ENCODE assay signal across 12 mouse cellular contexts in genomic region chr9:114921352-114922081, GRCm38 (mm10). TPM values are rescaled to one million over a fixed set of nuclear protein-coding genes. Genes with fewer than 3 reads are reported as not detected.
DNase-seq lines count a peak whose midpoint lies in the region; ATAC-seq and TF ChIP-seq lines count a peak whose summit lies in the region.
"Had no signal": no experiment of that assay in that cellular context is flagged by ENCODE, and none has a peak within 500 bp of the region (broad histone marks: within the 10 kb centered on the region; RNA-seq: fewer than 3 reads in every experiment).

No protein-coding gene starts in this region.

- H3K9me3 ChIP-seq in embryonic facial prominence, embryonic 13.5 days: no peaks in the 10 kb centered on the region
- H3K9me3 ChIP-seq in embryonic facial prominence, embryonic 10.5 days: no peaks in the 10 kb centered on the region
- H3K9me3 ChIP-seq: embryonic facial prominence, embryonic 12.5 days; liver, embryonic 15.5 days; neural tube, embryonic 12.5 days had no signal

- peaks cover 9% of the 10 kb centered on the region for H3K36me3 ChIP-seq in embryonic facial prominence, embryonic 13.5 days
- H3K36me3 ChIP-seq in embryonic facial prominence, embryonic 10.5 days (replicated peaks): peaks cover 24% of the 10 kb centered on the region
- H3K36me3 ChIP-seq: embryonic facial prominence, embryonic 12.5 days; liver, embryonic 15.5 days had no signal

- no peak for DNase-seq in embryonic facial prominence, embryonic 10.5 days (ENCODE audit: low spot score)
- no peak for DNase-seq in lung, adult 2 months
- no peak for DNase-seq in lung, postnatal 25 days (ENCODE audit: low spot score)
- peak; percentile 23 to 57 for DNase-seq in gastrocnemius, adult 8-10 months (ENCODE audit: low spot score in 2 of 2)
- DNase-seq in lung, postnatal 36 days: peak; percentile 43
- DNase-seq in right cerebral cortex, adult 2 months (ENCODE audit: low spot score in 2 of 2): no peak
- no peak for DNase-seq in thymus, postnatal 0 days (ENCODE audit: low spot score)

- ATAC-seq in embryonic facial prominence, embryonic 13.5 days (ENCODE audit: insufficient number of reproducible peaks, insufficient read depth, low FRiP score, low TSS enrichment, low read depth): no peak

- H3K27ac ChIP-seq in embryonic facial prominence, embryonic 13.5 days: peak overlapping the region; percentile 18; the same call in 1 of the 2 replicates
- no peak overlapping the region for H3K27ac ChIP-seq in embryonic facial prominence, embryonic 10.5 days (replicated peaks)
- H3K27ac ChIP-seq: embryonic facial prominence, embryonic 12.5 days; liver, embryonic 15.5 days; neural tube, embryonic 12.5 days had no signal

- H3K4me2 ChIP-seq in embryonic facial prominence, embryonic 13.5 days: no peak overlapping the region
- H3K4me2 ChIP-seq: embryonic facial prominence, embryonic 12.5 days; liver, embryonic 15.5 days; neural tube, embryonic 12.5 days had no signal

- no peaks in the 10 kb centered on the region for H3K27me3 ChIP-seq in embryonic facial prominence, embryonic 13.5 days
- no peaks in the 10 kb centered on the region for H3K27me3 ChIP-seq in embryonic facial prominence, embryonic 10.5 days (replicated peaks; ENCODE audit: low read depth, poor library complexity, severe bottlenecking)
- H3K27me3 ChIP-seq: embryonic facial prominence, embryonic 12.5 days; liver, embryonic 15.5 days; neural tube, embryonic 12.5 days had no signal

- 0 out of 2 replicates have a peak, but pooled peaks have one; percentile 13 for TF ChIP-seq CTCF in lung, adult 2 months (IDR thresholded peaks at IDR 0.05; ENCODE audit: insufficient read depth, low read length)

- 70% methylated on average over 2 of the region's 2 CpGs for WGBS in embryonic facial prominence, embryonic 13.5 days
- 85% methylated on average over 2 of the region's 2 CpGs for WGBS in embryonic facial prominence, embryonic 10.5 days
- 79% methylated on average over 2 of the region's 2 CpGs for WGBS in lung, adult 2 months

- H3K9ac ChIP-seq in embryonic facial prominence, embryonic 13.5 days: no peak overlapping the region
- H3K9ac ChIP-seq: embryonic facial prominence, embryonic 12.5 days; liver, embryonic 15.5 days; neural tube, embryonic 12.5 days had no signal

- peaks cover 31% of the 10 kb centered on the region for H3K4me1 ChIP-seq in embryonic facial prominence, embryonic 13.5 days
- H3K4me1 ChIP-seq in embryonic facial prominence, embryonic 10.5 days: peaks cover 9% of the 10 kb centered on the region
- H3K4me1 ChIP-seq in lung, adult 2 months (ENCODE audit: control insufficient read depth, insufficient read depth, low read length): no peaks in the 10 kb centered on the region

- no peak for TF ChIP-seq POLR2A in lung, adult 2 months (IDR thresholded peaks at IDR 0.05; ENCODE audit: borderline replicate concordance, extremely low read depth, low read depth, low read length)

- no peak overlapping the region for H3K4me3 ChIP-seq in embryonic facial prominence, embryonic 13.5 days
- H3K4me3 ChIP-seq in embryonic facial prominence, embryonic 10.5 days: no peak overlapping the region
- no peak overlapping the region for H3K4me3 ChIP-seq in lung, adult 2 months (replicated peaks; ENCODE audit: extremely low read depth, low read depth, low read length)
- H3K4me3 ChIP-seq: embryonic facial prominence, embryonic 12.5 days; liver, embryonic 15.5 days; neural tube, embryonic 12.5 days had no signal

RNA-seq across cellular contexts. Expression of gene Gpd1l, which starts 12.3 kb away (rescaled TPM):
- polyA plus RNA-seq in embryonic facial prominence, embryonic 13.5 days (2015; fragmentation: Nextera tagmentation; extraction: Ambion mirVana): 10.6 and 10.8 TPM in 2 replicates
- polyA plus RNA-seq in embryonic facial prominence, embryonic 10.5 days (2016; fragmentation: Nextera tagmentation; extraction: Ambion mirVana): 14.8 and 15.2 TPM in 2 replicates
- 20.0 and 27.3 TPM in 2 replicates for polyA plus RNA-seq in lung, adult 2 months (2012; rRNA removed)
- total RNA-seq in gastrocnemius, adult 8-10 months (2022): 10 to 100 TPM; 19.0 to 21.7 (median 20.8) TPM
- polyA plus RNA-seq in thymus, postnatal 0 days (2015; fragmentation: Nextera tagmentation; extraction: Ambion mirVana): 14.5 and 16.4 TPM in 2 replicates
- total RNA-seq: MEL had no signal

RNA-seq across cellular contexts. Expression of gene Osbpl10, which starts 56.9 kb away (rescaled TPM):
- 1.6 and 2.3 TPM in 2 replicates for polyA plus RNA-seq in embryonic facial prominence, embryonic 13.5 days (2015; fragmentation: Nextera tagmentation; extraction: Ambion mirVana)
- polyA plus RNA-seq in embryonic facial prominence, embryonic 10.5 days (2016; fragmentation: Nextera tagmentation; extraction: Ambion mirVana): 1.1 and 1.3 TPM in 2 replicates
- 6.4 and 7.1 TPM in 2 replicates for polyA plus RNA-seq in lung, adult 2 months (2012; rRNA removed)
- 1 to 10 TPM; 1.9 to 4.3 (median 3.1) TPM for total RNA-seq in gastrocnemius, adult 8-10 months (2022)
- polyA plus RNA-seq in thymus, postnatal 0 days (2015; fragmentation: Nextera tagmentation; extraction: Ambion mirVana): 20.2 and 21.7 TPM in 2 replicates
- total RNA-seq: MEL had no signal

Comparison
In these comparisons a context has a peak if more than half of its experiments do, and no peak if none do; other contexts are left out.
1. DNase-seq: peak in gastrocnemius, adult 8-10 months (2 of 2) and lung, postnatal 36 days (single experiment); none in embryonic facial prominence, embryonic 10.5 days (single experiment), lung, adult 2 months (single experiment), lung, postnatal 25 days (single experiment), right cerebral cortex, adult 2 months (0 of 2) and thymus, postnatal 0 days (single experiment).